Mouse (Mus musculus) brain, embryonic 14.5 days (tissue): ENCODE measurements around the gene Abat.

Experiments used
- CTCF ChIP-seq: fragments of 200-500 bp; IDR thresholded peaks from 2 replicates; pipeline ENCODE4 v1.5.1; 2012; ENCODE audit warnings: inconsistent platforms, mild to moderate bottlenecking, moderate library complexity, borderline replicate concordance; ENCODE audit not compliant: insufficient read depth, insufficient read length; ENCODE audit errors: extremely low read depth
- POLR2A ChIP-seq: fragments of 200-500 bp; IDR thresholded peaks from 2 replicates; pipeline ENCODE4 v1.6.1; 2012; ENCODE audit warnings: mild to moderate bottlenecking, inconsistent platforms, borderline replicate concordance; ENCODE audit not compliant: poor library complexity, insufficient read depth, insufficient read length, severe bottlenecking; ENCODE audit errors: extremely low read depth

DNA sequence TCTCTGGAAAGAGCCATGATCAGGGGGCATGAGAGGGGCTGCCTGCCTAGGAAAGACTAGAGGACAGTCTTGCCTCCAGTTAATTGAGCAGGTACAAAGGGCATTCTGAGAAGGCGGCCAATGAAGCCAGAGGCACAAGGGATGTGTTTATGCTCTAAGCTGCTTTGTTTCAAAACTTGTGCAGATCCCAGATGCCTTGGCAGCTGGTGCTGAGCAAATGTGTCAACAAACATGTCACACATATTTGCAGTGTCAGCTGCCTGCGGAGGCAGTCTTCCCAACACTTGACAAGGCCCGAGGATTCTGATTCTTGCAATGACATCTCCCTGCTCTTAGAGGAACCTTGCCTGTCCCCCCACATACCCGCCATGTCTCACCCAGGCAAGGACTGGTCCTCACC, 82.2 kb downstream of the Abat start:
- TF ChIP-seq CTCF (no peak), POLR2A (no peak)
